Mouse (Mus musculus) frontal cortex, postnatal 14 days (tissue): ENCODE results near the gene Enthd1.

Source experiments
- DNase-seq, 2 experiments: peaks; one replicate each; pipeline ENCODE4 v3.0.0; 2022; ENCODE audit warnings: low spot score in 2 of 2

Gene Enthd1

GRCm38 (mm10) chr15:80407873-80408272 lies 157.1 kb downstream of the Enthd1 start:
- no peak for DNase-seq
